Mouse (Mus musculus) natural killer cell, adult 2 months (primary cell): ENCODE data around the gene M1ap.

Source experiments
- DNase-seq, 2 experiments: peaks; one replicate each; pipeline ENCODE4 v3.0.0; 2022; ENCODE audit warnings: low spot score in 2 of 2

The M1ap gene

DNA sequence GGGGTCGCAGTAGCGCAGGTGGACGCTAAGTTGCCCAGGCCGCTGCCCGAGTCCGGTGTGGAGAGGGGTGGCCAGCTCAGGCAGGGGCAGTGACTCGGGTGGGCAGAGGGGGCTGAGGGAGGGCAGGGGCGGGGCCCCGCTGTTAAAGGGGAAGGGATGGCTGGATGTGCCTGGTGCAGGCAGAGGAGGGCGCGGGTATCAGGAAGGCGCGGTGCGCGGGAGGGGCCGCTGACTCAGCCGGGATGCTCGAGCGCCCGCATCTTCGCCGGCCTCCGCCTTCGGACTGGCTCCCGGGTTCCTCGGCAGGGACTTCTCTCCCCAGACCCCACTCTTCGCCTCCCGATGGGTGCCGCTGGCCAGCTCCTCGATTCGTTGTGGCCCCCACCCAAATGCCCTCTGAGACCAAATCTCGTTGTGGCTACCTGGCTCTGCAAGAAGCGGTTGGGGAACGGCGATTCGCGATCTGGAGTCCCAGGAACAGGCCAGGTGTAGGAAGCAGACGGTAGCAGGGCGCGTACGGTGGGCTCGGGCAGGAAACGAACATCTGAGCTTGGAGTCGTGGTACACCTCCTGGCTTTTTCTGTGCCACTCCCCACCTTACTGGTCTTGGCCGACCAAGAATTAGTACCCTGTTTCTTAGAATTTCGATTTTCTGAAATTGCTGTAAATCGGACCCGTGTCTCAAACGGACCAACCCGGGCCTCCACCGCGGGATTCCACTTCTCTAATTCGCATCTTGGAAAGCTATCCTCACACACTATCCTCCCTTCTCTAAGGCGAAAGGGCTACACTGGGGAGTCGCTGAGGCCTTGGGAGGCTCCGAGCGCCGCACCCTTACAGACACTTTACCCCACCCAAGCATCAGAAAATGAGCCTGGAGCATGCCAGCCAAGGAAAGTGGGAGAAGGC is 123.9 kb downstream of the M1ap start:
- peak in 1 of 2 experiments; percentile 44 for DNase-seq

GRCm38 (mm10) chr6:83071220-83071619 is 124.5 kb downstream of the M1ap start:
- DNase-seq: no peak

DNA sequence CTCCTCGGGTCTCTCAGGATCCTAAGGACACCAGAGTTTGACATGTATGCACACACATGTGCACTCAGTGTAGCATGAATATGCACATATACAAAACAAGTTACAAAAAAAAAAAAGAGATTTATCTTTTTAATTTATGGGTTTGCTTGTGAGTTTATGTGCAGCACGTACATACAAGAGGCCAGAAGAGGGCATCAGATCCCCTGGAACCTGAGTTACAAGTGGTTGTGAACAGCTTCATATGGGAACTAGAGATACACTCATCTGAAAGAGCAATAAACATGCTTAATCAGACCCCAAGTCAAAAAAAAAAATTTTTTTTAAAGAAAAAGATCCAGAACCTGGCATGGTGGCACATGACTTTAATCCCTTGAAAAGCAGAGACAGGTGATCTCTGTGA is 128.3 kb downstream of the M1ap start:
- DNase-seq: peak in 1 of 2 experiments; percentile 22

DNA sequence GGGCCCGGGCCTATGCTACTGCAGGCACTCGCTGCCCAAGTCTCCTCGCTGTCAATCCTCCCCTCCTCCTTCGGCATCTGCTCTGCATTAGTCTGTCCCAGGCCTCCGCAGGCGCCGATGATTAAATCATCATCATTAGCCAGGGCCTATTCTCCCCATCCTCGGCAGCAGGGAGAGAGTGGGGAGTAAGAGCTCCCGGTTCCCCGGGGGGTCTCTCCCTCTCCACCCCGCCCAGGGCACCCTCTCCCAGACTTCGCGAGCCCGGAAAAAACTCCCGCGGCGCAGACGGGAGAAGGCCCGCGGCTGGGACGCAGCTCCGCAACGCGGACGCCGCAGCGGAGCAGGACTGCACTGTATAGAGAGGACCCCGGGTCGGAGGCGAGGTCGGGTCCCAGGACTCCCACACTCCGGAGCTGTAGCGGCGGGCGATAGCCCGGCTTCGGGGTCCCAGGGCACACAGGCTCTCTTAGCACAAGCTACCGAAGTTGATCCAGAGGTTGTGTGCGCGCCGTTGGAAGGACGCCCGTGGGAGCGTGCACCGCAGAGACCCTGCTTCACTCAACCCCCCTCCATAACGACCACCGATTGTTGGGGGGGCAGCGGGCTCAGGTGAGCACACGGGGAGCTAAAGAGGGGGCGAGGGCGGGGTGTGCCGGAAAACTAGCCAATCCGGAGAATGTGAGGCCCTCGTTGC is 131.1 kb downstream of the M1ap start, which contains the start of gene Pcgf1:
TSS of gene Pcgf1 (plus strand) at position 240 of the 694 bp plus-strand sequence.
- DNase-seq: no peak

GRCm38 (mm10) chr6:83078324-83078858 is 131.7 kb downstream of the M1ap start:
- peak; percentile 99 for DNase-seq
